Mouse (Mus musculus): Measurements from ENCODE around the gene A230050P20Rik.

A230050P20Rik gene

GRCm38 (mm10) chr9:20891339-20892103, 23.1 kb downstream of the A230050P20Rik start:
- in situ Hi-C loops (cut with MboI; ENCODE audit: low pct_unique_long_range_greater_than_20kb in 1 of 2, low sequenced_read_pairs in 2 of 2, unreplicated experiment in 1 of 2): no loop called here

- in situ Hi-C loops (cut with MboI; ENCODE audit: low pct_unique_long_range_greater_than_20kb in 1 of 2, low sequenced_read_pairs in 2 of 2, unreplicated experiment in 1 of 2): no loop called here
These were observed 23.7 kb downstream of the A230050P20Rik start for GRCm38 (mm10) chr9:20892104-20892653.

GRCm38 (mm10) chr9:20893069-20893468, 24.6 kb downstream of the A230050P20Rik start:
- in situ Hi-C loops (cut with MboI; ENCODE audit: low pct_unique_long_range_greater_than_20kb in 1 of 2, low sequenced_read_pairs in 2 of 2, unreplicated experiment in 1 of 2): no loop called here

GRCm38 (mm10) chr9:20893590-20894343, 25.3 kb downstream of the A230050P20Rik start:
- in situ Hi-C loops (cut with MboI; ENCODE audit: low pct_unique_long_range_greater_than_20kb in 1 of 2, low sequenced_read_pairs in 2 of 2, unreplicated experiment in 1 of 2): no loop called here

- in situ Hi-C loops (cut with MboI; ENCODE audit: low pct_unique_long_range_greater_than_20kb in 1 of 2, low sequenced_read_pairs in 2 of 2, unreplicated experiment in 1 of 2): no loop called here
These were observed 26.2 kb downstream of the A230050P20Rik start for GRCm38 (mm10) chr9:20894629-20895028.

GRCm38 (mm10) chr9:20895382-20895781, 26.9 kb downstream of the A230050P20Rik start:
- in situ Hi-C loops (cut with MboI; ENCODE audit: low pct_unique_long_range_greater_than_20kb in 1 of 2, low sequenced_read_pairs in 2 of 2, unreplicated experiment in 1 of 2): no loop called here

GRCm38 (mm10) chr9:20897736-20898510, 29.5 kb downstream of the A230050P20Rik start:
- in situ Hi-C loops (cut with MboI; ENCODE audit: low pct_unique_long_range_greater_than_20kb in 1 of 2, low sequenced_read_pairs in 2 of 2, unreplicated experiment in 1 of 2): no loop called here

- in situ Hi-C loops (cut with MboI; ENCODE audit: low pct_unique_long_range_greater_than_20kb in 1 of 2, low sequenced_read_pairs in 2 of 2, unreplicated experiment in 1 of 2): no loop called here
These were observed 30.1 kb downstream of the A230050P20Rik start, which contains the start of gene Eif3g for GRCm38 (mm10) chr9:20898511-20899073. Gene Eif3g (minus strand): TSS chr9:20898623.

- in situ Hi-C loops (cut with MboI; ENCODE audit: low pct_unique_long_range_greater_than_20kb in 1 of 2, low sequenced_read_pairs in 2 of 2, unreplicated experiment in 1 of 2): loop anchor here (5.0 kb wide), 2 partner anchors 96 to 101 kb away; partner anchors contain the start of gene Mrpl4 (in 1 of the 2)
These were observed 33.2 kb downstream of the A230050P20Rik start for GRCm38 (mm10) chr9:20901466-20902173.

- in situ Hi-C loops (cut with MboI; ENCODE audit: low pct_unique_long_range_greater_than_20kb in 1 of 2, low sequenced_read_pairs in 2 of 2, unreplicated experiment in 1 of 2): loop anchor here (5.0 kb wide), 2 partner anchors 95 to 100 kb away; partner anchors contain the start of gene Mrpl4 (in 1 of the 2)
These were observed 33.7 kb downstream of the A230050P20Rik start for GRCm38 (mm10) chr9:20902174-20902491.

- in situ Hi-C loops (cut with MboI; ENCODE audit: low pct_unique_long_range_greater_than_20kb in 1 of 2, low sequenced_read_pairs in 2 of 2, unreplicated experiment in 1 of 2): no loop called here
These were observed 41.5 kb downstream of the A230050P20Rik start for GRCm38 (mm10) chr9:20909948-20910347.

- in situ Hi-C loops (cut with MboI; ENCODE audit: low pct_unique_long_range_greater_than_20kb in 1 of 2, low sequenced_read_pairs in 2 of 2, unreplicated experiment in 1 of 2): no loop called here
These were observed 47.7 kb downstream of the A230050P20Rik start for GRCm38 (mm10) chr9:20916160-20916559.

- in situ Hi-C loops (cut with MboI; ENCODE audit: low pct_unique_long_range_greater_than_20kb in 1 of 2, low sequenced_read_pairs in 2 of 2, unreplicated experiment in 1 of 2): no loop called here
These were observed 54.8 kb downstream of the A230050P20Rik start for GRCm38 (mm10) chr9:20923258-20923657.
